Mouse (Mus musculus) midbrain, embryonic 15.5 days (tissue): ENCODE measurements at regions not wholly inside any gene's neighbourhood (a gene's known extent, or its start where the extent isn't known, plus 50 kb on each side); places are given as distances from the start of the nearest gene placed in this dataset.

Source experiments
- ATAC-seq: fragments of 200-750 bp; cut with Nextera tagmentation; replicated peaks from 2 replicates; pipeline ENCODE4 v1.8.0; 2017; ENCODE audit warnings: moderate TSS enrichment
- H3K27ac ChIP-seq: fragments of 300-500 bp; sonication (generic); 2 replicates; pipeline ENCODE4 v1.5.1; 2015; ENCODE audit warnings: mild to moderate bottlenecking, inconsistent platforms
- H3K27me3 ChIP-seq: fragments of 300-500 bp; sonication (generic); replicated peaks from 2 replicates; pipeline ENCODE4 v1.6.1; 2015; ENCODE audit warnings: inconsistent platforms
- H3K36me3 ChIP-seq: fragments of 300-500 bp; sonication (generic); replicated peaks from 2 replicates; pipeline ENCODE4 v1.6.1; 2015; ENCODE audit warnings: inconsistent platforms
- H3K4me1 ChIP-seq: fragments of 300-500 bp; sonication (generic); 2 replicates; pipeline ENCODE4 v1.6.1; 2015; ENCODE audit warnings: inconsistent platforms
- H3K4me2 ChIP-seq: fragments of 300-500 bp; sonication (generic); 2 replicates; pipeline ENCODE4 v1.6.1; 2015; ENCODE audit warnings: inconsistent platforms, mild to moderate bottlenecking, moderate library complexity
- H3K4me3 ChIP-seq: fragments of 300-500 bp; sonication (generic); 2 replicates; pipeline ENCODE4 v1.5.1; 2015; ENCODE audit warnings: mild to moderate bottlenecking, inconsistent platforms
- H3K9ac ChIP-seq: fragments of 300-500 bp; sonication (generic); 2 replicates; pipeline ENCODE4 v1.6.1; 2015; ENCODE audit warnings: mild to moderate bottlenecking, inconsistent platforms
- H3K9me3 ChIP-seq: fragments of 300-500 bp; sonication (generic); 2 replicates; pipeline ENCODE4 v1.6.1; 2016; ENCODE audit warnings: inconsistent platforms
- WGBS: fragments of 180-500 bp; shearing (Covaris S2); methylation state at CpG from one replicate; pipeline ENCODE4 v1.1.7; 2015; ENCODE audit warnings: mixed read lengths; 5-methylcytosine and 5-hydroxymethylcytosine counted together

GRCm38 (mm10) chr12:25299603-25300471 is 202.9 kb upstream of the Id2 start:
- H3K36me3 ChIP-seq = no peaks in the 10 kb centered on the region
- H3K27me3 ChIP-seq = no peaks in the 10 kb centered on the region
- H3K9ac ChIP-seq = no peak overlapping the region
- ATAC-seq = no peak
- no peak overlapping the region for H3K27ac ChIP-seq
- WGBS = 79% methylated on average over 11 of the region's 11 CpGs
- H3K4me2 ChIP-seq = no peak overlapping the region
- peaks cover 3% of the 10 kb centered on the region; the same call in 1 of the 2 replicates for H3K4me1 ChIP-seq
- H3K4me3 ChIP-seq = no peak overlapping the region
- H3K9me3 ChIP-seq = no peaks in the 10 kb centered on the region

- Histone ChIP-seq H3K4me3 (no peak overlapping the region), H3K4me1 (peaks cover 7% of the 10 kb centered on the region), H3K4me2 (no peak overlapping the region), H3K27ac (no peak overlapping the region), H3K36me3 (no peaks in the 10 kb centered on the region), H3K9me3 (no peaks in the 10 kb centered on the region), H3K27me3 (no peaks in the 10 kb centered on the region), H3K9ac (no peak overlapping the region)
- 93% methylated on average over 3 of the region's 3 CpGs for WGBS
- ATAC-seq = no peak
These were observed 201.8 kb upstream of the Id2 start for GRCm38 (mm10) chr12:25298766-25299165.

DNA sequence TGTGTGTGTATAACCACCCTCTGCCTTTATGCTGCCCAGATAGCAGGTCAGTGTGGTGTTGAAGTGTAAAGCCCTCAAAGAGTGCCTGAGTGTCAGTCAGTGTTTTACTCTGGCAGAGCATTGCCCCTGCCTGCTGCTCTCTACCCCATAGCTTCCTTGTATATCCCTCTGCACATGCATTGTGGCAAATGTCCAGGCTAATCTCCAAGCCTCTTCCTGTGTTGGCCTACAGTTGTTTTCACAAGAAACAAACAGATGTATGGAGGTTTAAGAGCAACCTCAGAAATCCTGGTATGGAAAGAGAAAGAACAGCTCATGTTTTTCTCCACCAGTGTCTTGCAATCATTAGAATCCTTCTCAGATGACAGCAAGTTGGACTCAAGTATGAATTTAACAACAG is 201.0 kb upstream of the Id2 start:
- Histone ChIP-seq H3K27me3 (no peaks in the 10 kb centered on the region), H3K27ac (no peak overlapping the region), H3K9ac (no peak overlapping the region), H3K4me1 (peaks cover 12% of the 10 kb centered on the region), H3K36me3 (no peaks in the 10 kb centered on the region), H3K4me3 (no peak overlapping the region), H3K4me2 (no peak overlapping the region), H3K9me3 (no peaks in the 10 kb centered on the region)
- ATAC-seq = no peak

GRCm38 (mm10) chr12:25296648-25297047 is 199.7 kb upstream of the Id2 start:
- no peaks in the 10 kb centered on the region for H3K27me3 ChIP-seq
- 93% methylated on average over 3 of the region's 3 CpGs for WGBS
- no peak overlapping the region for H3K4me3 ChIP-seq
- no peak overlapping the region for H3K4me2 ChIP-seq
- no peak overlapping the region for H3K9ac ChIP-seq
- H3K9me3 ChIP-seq = no peaks in the 10 kb centered on the region
- no peaks in the 10 kb centered on the region for H3K36me3 ChIP-seq
- H3K4me1 ChIP-seq = peaks cover 12% of the 10 kb centered on the region
- ATAC-seq = no peak
- H3K27ac ChIP-seq = no peak overlapping the region

GRCm38 (mm10) chr12:25294179-25295025 is 197.5 kb upstream of the Id2 start:
- H3K27me3 ChIP-seq = no peaks in the 10 kb centered on the region
- no peak for ATAC-seq
- H3K4me2 ChIP-seq = no peak overlapping the region
- no peak overlapping the region for H3K4me3 ChIP-seq
- H3K9me3 ChIP-seq = no peaks in the 10 kb centered on the region
- peak overlapping the region; percentile 39; the same call in 1 of the 2 replicates for H3K27ac ChIP-seq
- WGBS = 53% methylated on average over 4 of the region's 4 CpGs
- H3K4me1 ChIP-seq = peaks cover 12% of the 10 kb centered on the region
- no peaks in the 10 kb centered on the region for H3K36me3 ChIP-seq
- no peak overlapping the region for H3K9ac ChIP-seq

GRCm38 (mm10) chr12:25293470-25294178 is 196.7 kb upstream of the Id2 start:
- peaks cover 12% of the 10 kb centered on the region for H3K4me1 ChIP-seq
- H3K27me3 ChIP-seq = no peaks in the 10 kb centered on the region
- H3K36me3 ChIP-seq = no peaks in the 10 kb centered on the region
- H3K9me3 ChIP-seq = no peaks in the 10 kb centered on the region
- peak; percentile 80 for ATAC-seq
- no peak overlapping the region for H3K9ac ChIP-seq
- peak overlapping the region; percentile 39 for H3K27ac ChIP-seq
- no peak overlapping the region for H3K4me2 ChIP-seq
- no peak overlapping the region for H3K4me3 ChIP-seq
- WGBS = 35% methylated on average over 6 of the region's 6 CpGs

- ATAC-seq = no peak
- no peaks in the 10 kb centered on the region for H3K27me3 ChIP-seq
- no peak overlapping the region for H3K9ac ChIP-seq
- H3K27ac ChIP-seq = no peak overlapping the region
- no peaks in the 10 kb centered on the region for H3K36me3 ChIP-seq
- H3K4me1 ChIP-seq = peaks cover 12% of the 10 kb centered on the region
- WGBS = 81% methylated on average over 2 of the region's 2 CpGs
- no peaks in the 10 kb centered on the region for H3K9me3 ChIP-seq
- no peak overlapping the region for H3K4me2 ChIP-seq
- H3K4me3 ChIP-seq = no peak overlapping the region
These were observed 192.4 kb upstream of the Id2 start for GRCm38 (mm10) chr12:25289381-25289780.

- H3K27ac ChIP-seq = no peak overlapping the region
- WGBS = 91% methylated on average over 3 of the region's 3 CpGs
- no peak overlapping the region for H3K9ac ChIP-seq
- no peaks in the 10 kb centered on the region for H3K4me1 ChIP-seq
- H3K4me2 ChIP-seq = no peak overlapping the region
- no peaks in the 10 kb centered on the region for H3K36me3 ChIP-seq
- ATAC-seq = no peak
- H3K4me3 ChIP-seq = no peak overlapping the region
- no peaks in the 10 kb centered on the region for H3K9me3 ChIP-seq
- no peaks in the 10 kb centered on the region for H3K27me3 ChIP-seq
These were observed 186.9 kb upstream of the Id2 start for GRCm38 (mm10) chr12:25283808-25284207.

DNA sequence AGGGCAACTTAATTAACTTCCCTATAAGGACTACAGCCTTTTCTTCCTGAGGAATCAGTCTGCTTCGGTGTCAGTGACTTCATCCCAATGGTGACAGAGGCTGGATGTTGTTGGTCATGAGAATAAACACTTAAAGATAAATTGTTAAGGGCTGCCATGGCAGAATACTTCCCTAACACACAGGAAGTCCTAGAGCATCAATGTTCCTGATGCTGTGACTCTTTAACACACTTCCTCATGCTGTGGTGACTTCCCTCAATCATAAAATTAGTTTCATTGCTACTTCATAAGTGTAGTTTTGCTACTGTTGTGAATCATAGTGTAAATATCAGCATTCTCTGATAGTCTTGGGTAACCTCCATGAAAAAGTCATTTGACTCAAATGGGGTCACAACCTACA is 184.5 kb upstream of the Id2 start:
- no peaks in the 10 kb centered on the region for H3K36me3 ChIP-seq
- H3K9ac ChIP-seq = no peak overlapping the region
- 54% methylated on average over 1 of the region's 1 CpGs for WGBS
- H3K9me3 ChIP-seq = no peaks in the 10 kb centered on the region
- H3K4me1 ChIP-seq = no peaks in the 10 kb centered on the region
- no peak overlapping the region for H3K4me2 ChIP-seq
- ATAC-seq = no peak
- no peak overlapping the region for H3K27ac ChIP-seq
- H3K4me3 ChIP-seq = no peak overlapping the region
- H3K27me3 ChIP-seq = no peaks in the 10 kb centered on the region

- WGBS = 75% methylated on average over 6 of the region's 6 CpGs
- Histone ChIP-seq H3K36me3 (no peaks in the 10 kb centered on the region), H3K27ac (no peak overlapping the region), H3K27me3 (no peaks in the 10 kb centered on the region), H3K9ac (no peak overlapping the region), H3K4me2 (no peak overlapping the region), H3K4me1 (no peaks in the 10 kb centered on the region), H3K4me3 (no peak overlapping the region), H3K9me3 (no peaks in the 10 kb centered on the region)
- no peak for ATAC-seq
These were observed 176.8 kb upstream of the Id2 start for GRCm38 (mm10) chr12:25273631-25274305.

GRCm38 (mm10) chr12:25272752-25273125 is 175.8 kb upstream of the Id2 start:
- 84% methylated on average over 3 of the region's 3 CpGs for WGBS
- Histone ChIP-seq H3K27me3 (no peaks in the 10 kb centered on the region), H3K4me3 (no peak overlapping the region), H3K9me3 (no peaks in the 10 kb centered on the region), H3K36me3 (no peaks in the 10 kb centered on the region), H3K4me2 (no peak overlapping the region), H3K27ac (no peak overlapping the region), H3K9ac (no peak overlapping the region), H3K4me1 (no peaks in the 10 kb centered on the region)
- ATAC-seq = no peak
